30 mouse cellular contexts compared by ENCODE assay signal in genomic region chr9:47861783-47862182, GRCm38 (mm10).
A peak's percentile ranks its signal among the peaks of the same experiment; 100 is the strongest.
DNase-seq lines count a peak whose midpoint lies in the region; ATAC-seq and TF ChIP-seq lines count a peak whose summit lies in the region.
"Had no signal": no experiment of that assay in that cellular context is flagged by ENCODE, and none has a peak within 500 bp of the region (broad histone marks: within the 10 kb centered on the region; RNA-seq: fewer than 3 reads in every experiment).

No protein-coding gene starts in this region.

- H3K27me3 ChIP-seq in hindbrain, embryonic 12.5 days: peaks cover 3% of the 10 kb centered on the region; the same call in 1 of the 2 replicates
- no peaks in the 10 kb centered on the region for H3K27me3 ChIP-seq in hindbrain, postnatal 0 days (ENCODE audit: insufficient read depth, low read length)
- no peaks in the 10 kb centered on the region for H3K27me3 ChIP-seq in lung, embryonic 16.5 days (ENCODE audit: control insufficient read depth, insufficient read depth, low read depth, low read length)
- H3K27me3 ChIP-seq: embryonic facial prominence, embryonic 15.5 days; hindbrain, embryonic 15.5 days; limb, embryonic 15.5 days; liver, embryonic 13.5 days; neural tube, embryonic 15.5 days had no signal

- 0 out of 2 replicates have a peak overlapping the region, but pooled peaks have one; percentile 6 for H3K27ac ChIP-seq in hindbrain, embryonic 12.5 days
- no peak overlapping the region for H3K27ac ChIP-seq in hindbrain, postnatal 0 days
- no peak overlapping the region for H3K27ac ChIP-seq in lung, embryonic 16.5 days (ENCODE audit: low read length)
- H3K27ac ChIP-seq: embryonic facial prominence, embryonic 15.5 days; forebrain, embryonic 12.5 days; hindbrain, embryonic 15.5 days; limb, embryonic 15.5 days; liver, embryonic 13.5 days; midbrain, embryonic 13.5 days; neural tube, embryonic 15.5 days had no signal

- WGBS in hindbrain, embryonic 12.5 days: 48% methylated on average over 2 of the region's 2 CpGs
- WGBS in hindbrain, postnatal 0 days: 58% methylated on average over 2 of the region's 2 CpGs
- WGBS in lung, embryonic 16.5 days: 49% methylated on average over 2 of the region's 2 CpGs

- no peak for TF ChIP-seq CTCF in hindbrain, postnatal 0 days (IDR thresholded peaks at IDR 0.05; ENCODE audit: low read depth)

- H3K36me3 ChIP-seq in hindbrain, embryonic 12.5 days: no peaks in the 10 kb centered on the region
- no peaks in the 10 kb centered on the region for H3K36me3 ChIP-seq in hindbrain, postnatal 0 days (ENCODE audit: insufficient read depth, low read length)
- no peaks in the 10 kb centered on the region for H3K36me3 ChIP-seq in lung, embryonic 16.5 days (ENCODE audit: control insufficient read depth, insufficient read depth, low read length)
- H3K36me3 ChIP-seq: embryonic facial prominence, embryonic 15.5 days; forebrain, embryonic 12.5 days; G1E; hindbrain, embryonic 15.5 days; limb, embryonic 10.5 days; limb, embryonic 15.5 days; liver, embryonic 13.5 days; midbrain, embryonic 13.5 days; neural tube, embryonic 15.5 days had no signal

- no peaks in the 10 kb centered on the region for H3K9me3 ChIP-seq in hindbrain, embryonic 12.5 days (replicated peaks)
- no peaks in the 10 kb centered on the region for H3K9me3 ChIP-seq in hindbrain, postnatal 0 days (ENCODE audit: low read length)
- H3K9me3 ChIP-seq in lung, embryonic 16.5 days (ENCODE audit: control insufficient read depth, low read length): no peaks in the 10 kb centered on the region
- H3K9me3 ChIP-seq: embryonic facial prominence, embryonic 15.5 days; forebrain, embryonic 12.5 days; hindbrain, embryonic 15.5 days; limb, embryonic 10.5 days; limb, embryonic 15.5 days; liver, embryonic 13.5 days; midbrain, embryonic 13.5 days; neural tube, embryonic 15.5 days had no signal

- DNase-seq in adrenal gland, adult 2 months: peak; percentile 42
- no peak for DNase-seq in adrenal gland, adult 18-20 months (ENCODE audit: low spot score in 2 of 2)
- DNase-seq in hindbrain, postnatal 0 days (ENCODE audit: low spot score): no peak
- no peak for DNase-seq in lung, postnatal 14 days
- peak; percentile 17 for DNase-seq in testis, postnatal 14 days (ENCODE audit: low spot score)
- no peak for DNase-seq in testis, postnatal 10 days (ENCODE audit: low spot score)
- DNase-seq: cerebellum, adult 18-20 months; cerebellum, postnatal 10 days; gastrocnemius, postnatal 14 days; heart, postnatal 36 days; kidney, adult 9 months; kidney, postnatal 14 days; layer of hippocampus, adult 9-11 months; liver, embryonic 13.5 days; right cerebral cortex, adult 18-20 months; spleen, adult 18-20 months; thymus, adult 2 months; thymus, postnatal 36 days had no signal

- H3K4me1 ChIP-seq in hindbrain, embryonic 12.5 days: peaks cover 22% of the 10 kb centered on the region
- H3K4me1 ChIP-seq in hindbrain, postnatal 0 days (ENCODE audit: insufficient read depth, low read length): peaks cover 2% of the 10 kb centered on the region; the same call in 1 of the 2 replicates
- H3K4me1 ChIP-seq in lung, embryonic 16.5 days (replicated peaks; ENCODE audit: control insufficient read depth, insufficient read depth, low read length): peaks cover 6% of the 10 kb centered on the region; the same call in 1 of the 2 replicates
- H3K4me1 ChIP-seq: liver, embryonic 13.5 days; megakaryocyte, embryonic 14.5 days had no signal

- H3K4me3 ChIP-seq in hindbrain, embryonic 12.5 days: no peak overlapping the region
- H3K4me3 ChIP-seq in hindbrain, postnatal 0 days (ENCODE audit: low read length): no peak overlapping the region
- H3K4me3 ChIP-seq in lung, embryonic 16.5 days (ENCODE audit: low read length): no peak overlapping the region
- H3K4me3 ChIP-seq: embryonic facial prominence, embryonic 15.5 days; forebrain, embryonic 12.5 days; hindbrain, embryonic 15.5 days; limb, embryonic 10.5 days; limb, embryonic 15.5 days; liver, embryonic 13.5 days; megakaryocyte, embryonic 14.5 days; midbrain, embryonic 13.5 days; neural tube, embryonic 15.5 days had no signal

- no peak overlapping the region for H3K9ac ChIP-seq in hindbrain, embryonic 12.5 days
- H3K9ac ChIP-seq in hindbrain, postnatal 0 days (replicated peaks; ENCODE audit: low read length): no peak overlapping the region
- no peak overlapping the region for H3K9ac ChIP-seq in lung, embryonic 16.5 days (ENCODE audit: low read length)
- H3K9ac ChIP-seq: embryonic facial prominence, embryonic 15.5 days; forebrain, embryonic 12.5 days; hindbrain, embryonic 15.5 days; limb, embryonic 15.5 days; liver, embryonic 13.5 days; midbrain, embryonic 13.5 days; neural tube, embryonic 15.5 days had no signal

- ATAC-seq in hindbrain, embryonic 12.5 days (ENCODE audit: low FRiP score): no peak
- no peak for ATAC-seq in hindbrain, postnatal 0 days
- ATAC-seq in lung, embryonic 16.5 days (ENCODE audit: low read depth): peak; percentile 81
- ATAC-seq: midbrain, embryonic 13.5 days had no signal

- no peak overlapping the region for H3K4me2 ChIP-seq in hindbrain, embryonic 12.5 days (replicated peaks)
- H3K4me2 ChIP-seq in hindbrain, postnatal 0 days (ENCODE audit: low read depth, low read length): no peak overlapping the region
- H3K4me2 ChIP-seq in lung, embryonic 16.5 days (ENCODE audit: low read depth, low read length): no peak overlapping the region
- H3K4me2 ChIP-seq: embryonic facial prominence, embryonic 15.5 days; forebrain, embryonic 12.5 days; heart, embryonic 11.5 days; hindbrain, embryonic 15.5 days; limb, embryonic 15.5 days; liver, embryonic 13.5 days; midbrain, embryonic 13.5 days; neural tube, embryonic 15.5 days had no signal

Comparison
In these comparisons a context has a peak if more than half of its experiments do, and no peak if none do; other contexts are left out.
1. DNase-seq: peak in adrenal gland, adult 2 months (single experiment) and testis, postnatal 14 days (single experiment); none in adrenal gland, adult 18-20 months (0 of 2), hindbrain, postnatal 0 days (single experiment), lung, postnatal 14 days (single experiment) and testis, postnatal 10 days (single experiment).